Mouse (Mus musculus): ENCODE data around the gene Cracr2b. TPM values are rescaled to one million over a fixed set of nuclear protein-coding genes. Genes with fewer than 3 reads are reported as not detected.

The Cracr2b gene
- polyA plus RNA-seq, 1 experiment, result 15.3 TPM

GRCm38 (mm10) chr7:141434464-141434863 lies 26.4 kb upstream of the Cracr2b start:
- Histone ChIP-seq H3K36me3 (ENCODE audit: control insufficient read depth, insufficient read depth, low read length) (no peaks in the 10 kb centered on the region), H3K4me1 (ENCODE audit: control insufficient read depth, insufficient read depth, low read length) (peaks cover 36% of the 10 kb centered on the region), H3K4me3 (ENCODE audit: insufficient read depth, low read depth, low read length) (peak overlapping the region; percentile 60; the same call in 1 of the 2 replicates), H3K27ac (ENCODE audit: insufficient read depth, low read depth, low read length) (no peak overlapping the region), H3K27me3 (replicated peaks; ENCODE audit: control insufficient read depth, insufficient read depth, low read length) (no peaks in the 10 kb centered on the region)
- DNase-seq, result peak; percentile 56
- TF ChIP-seq POLR2A (IDR thresholded peaks at IDR 0.05; ENCODE audit: low read depth, low read length) (no peak), CTCF (conservative IDR thresholded peaks at IDR 0.05; ENCODE audit: insufficient read depth, insufficient read length, low read depth, low read length) (no peak)
- 21% methylated on average over 8 of the region's 8 CpGs for WGBS

- Histone ChIP-seq H3K4me1 (ENCODE audit: control insufficient read depth, insufficient read depth, low read length) (peaks cover 36% of the 10 kb centered on the region), H3K27me3 (replicated peaks; ENCODE audit: control insufficient read depth, insufficient read depth, low read length) (no peaks in the 10 kb centered on the region), H3K27ac (ENCODE audit: insufficient read depth, low read depth, low read length) (peak overlapping the region; percentile 45; the same call in 1 of the 2 replicates), H3K4me3 (ENCODE audit: insufficient read depth, low read depth, low read length) (peak overlapping the region; percentile 60), H3K36me3 (ENCODE audit: control insufficient read depth, insufficient read depth, low read length) (no peaks in the 10 kb centered on the region)
- DNase-seq, result peak; percentile 72
- TF ChIP-seq POLR2A (IDR thresholded peaks at IDR 0.05; ENCODE audit: low read depth, low read length) (no peak), CTCF (conservative IDR thresholded peaks at IDR 0.05; ENCODE audit: insufficient read depth, insufficient read length, low read depth, low read length) (no peak)
- WGBS, result 6% methylated on average over 17 of the region's 17 CpGs
These were observed 25.6 kb upstream of the Cracr2b start for GRCm38 (mm10) chr7:141435129-141435855.

- peak overlapping the region; percentile 45; the same call in 1 of the 2 replicates for H3K27ac ChIP-seq (ENCODE audit: insufficient read depth, low read depth, low read length)
- H3K4me3 ChIP-seq (ENCODE audit: insufficient read depth, low read depth, low read length), result 0 out of 2 replicates have a peak overlapping the region, but pooled peaks have one; percentile 34
These were observed 24.9 kb upstream of the Cracr2b start for GRCm38 (mm10) chr7:141435856-141436522.

GRCm38 (mm10) chr7:141436523-141436892 lies 24.4 kb upstream of the Cracr2b start:
- Histone ChIP-seq H3K4me3 (ENCODE audit: insufficient read depth, low read depth, low read length) (no peak overlapping the region), H3K36me3 (ENCODE audit: control insufficient read depth, insufficient read depth, low read length) (no peaks in the 10 kb centered on the region), H3K4me1 (ENCODE audit: control insufficient read depth, insufficient read depth, low read length) (peaks cover 40% of the 10 kb centered on the region), H3K27me3 (replicated peaks; ENCODE audit: control insufficient read depth, insufficient read depth, low read length) (no peaks in the 10 kb centered on the region), H3K27ac (ENCODE audit: insufficient read depth, low read depth, low read length) (no peak overlapping the region)
- TF ChIP-seq CTCF (conservative IDR thresholded peaks at IDR 0.05; ENCODE audit: insufficient read depth, insufficient read length, low read depth, low read length), result no peak
- TF ChIP-seq POLR2A (IDR thresholded peaks at IDR 0.05; ENCODE audit: low read depth, low read length), result no peak
- no peak for DNase-seq
- WGBS, result 57% methylated on average over 2 of the region's 2 CpGs

More at GRCm38 (mm10) chr7:141435856-141436522, 24.9 kb upstream of the Cracr2b start:
- 67% methylated on average over 9 of the region's 9 CpGs for WGBS
- no peaks in the 10 kb centered on the region for H3K27me3 ChIP-seq (replicated peaks; ENCODE audit: control insufficient read depth, insufficient read depth, low read length)
- TF ChIP-seq POLR2A (IDR thresholded peaks at IDR 0.05; ENCODE audit: low read depth, low read length) (no peak), CTCF (conservative IDR thresholded peaks at IDR 0.05; ENCODE audit: insufficient read depth, insufficient read length, low read depth, low read length) (no peak)
- H3K36me3 ChIP-seq (ENCODE audit: control insufficient read depth, insufficient read depth, low read length), result no peaks in the 10 kb centered on the region
- DNase-seq, result peak; percentile 42
- peaks cover 40% of the 10 kb centered on the region for H3K4me1 ChIP-seq (ENCODE audit: control insufficient read depth, insufficient read depth, low read length)

GRCm38 (mm10) chr7:141437178-141438120 lies 23.4 kb upstream of the Cracr2b start, which contains the start of gene Slc25a22:
Gene Slc25a22 (minus strand): TSS chr7:141437892.
- Histone ChIP-seq H3K4me1 (ENCODE audit: control insufficient read depth, insufficient read depth, low read length) (peaks cover 40% of the 10 kb centered on the region), H3K27ac (ENCODE audit: insufficient read depth, low read depth, low read length) (peak within 1 kb of the TSS; percentile 51), H3K4me3 (ENCODE audit: insufficient read depth, low read depth, low read length) (peak within 1 kb of the TSS; percentile 83), H3K36me3 (ENCODE audit: control insufficient read depth, insufficient read depth, low read length) (no peaks in the 10 kb centered on the region), H3K27me3 (replicated peaks; ENCODE audit: control insufficient read depth, insufficient read depth, low read length) (no peaks in the 10 kb centered on the region)
- 8% methylated on average over 53 of the region's 53 CpGs for WGBS
- DNase-seq, result peak; percentile 83
- peak; percentile 8 for TF ChIP-seq POLR2A (IDR thresholded peaks at IDR 0.05; ENCODE audit: low read depth, low read length)
- peak; percentile 57 for TF ChIP-seq CTCF (conservative IDR thresholded peaks at IDR 0.05; ENCODE audit: insufficient read depth, insufficient read length, low read depth, low read length)

- no peaks in the 10 kb centered on the region for H3K27me3 ChIP-seq (replicated peaks; ENCODE audit: control insufficient read depth, insufficient read depth, low read length)
- WGBS, result 87% methylated on average over 12 of the region's 12 CpGs
- DNase-seq, result no peak
- H3K36me3 ChIP-seq (ENCODE audit: control insufficient read depth, insufficient read depth, low read length), result no peaks in the 10 kb centered on the region
- no peak overlapping the region for H3K4me3 ChIP-seq (ENCODE audit: insufficient read depth, low read depth, low read length)
- TF ChIP-seq POLR2A (IDR thresholded peaks at IDR 0.05; ENCODE audit: low read depth, low read length) (no peak), CTCF (conservative IDR thresholded peaks at IDR 0.05; ENCODE audit: insufficient read depth, insufficient read length, low read depth, low read length) (no peak)
- peaks cover 39% of the 10 kb centered on the region for H3K4me1 ChIP-seq (ENCODE audit: control insufficient read depth, insufficient read depth, low read length)
- H3K27ac ChIP-seq (ENCODE audit: insufficient read depth, low read depth, low read length), result no peak overlapping the region
These were observed 22.5 kb upstream of the Cracr2b start for GRCm38 (mm10) chr7:141438201-141438968.

Data from kidney, adult 2 months (tissue).